Mouse (Mus musculus): ENCODE results near the gene Odf2. TPM values are rescaled to one million over a fixed set of nuclear protein-coding genes. Genes with fewer than 3 reads are reported as not detected.
A peak's percentile ranks its signal among the peaks of the same experiment; 100 is the strongest.

Odf2 gene
- 49.8 and 50.6 TPM in 2 replicates for polyA plus RNA-seq (2012; ENCODE audit: insufficient read depth, insufficient read length, missing spikeins)

DNA sequence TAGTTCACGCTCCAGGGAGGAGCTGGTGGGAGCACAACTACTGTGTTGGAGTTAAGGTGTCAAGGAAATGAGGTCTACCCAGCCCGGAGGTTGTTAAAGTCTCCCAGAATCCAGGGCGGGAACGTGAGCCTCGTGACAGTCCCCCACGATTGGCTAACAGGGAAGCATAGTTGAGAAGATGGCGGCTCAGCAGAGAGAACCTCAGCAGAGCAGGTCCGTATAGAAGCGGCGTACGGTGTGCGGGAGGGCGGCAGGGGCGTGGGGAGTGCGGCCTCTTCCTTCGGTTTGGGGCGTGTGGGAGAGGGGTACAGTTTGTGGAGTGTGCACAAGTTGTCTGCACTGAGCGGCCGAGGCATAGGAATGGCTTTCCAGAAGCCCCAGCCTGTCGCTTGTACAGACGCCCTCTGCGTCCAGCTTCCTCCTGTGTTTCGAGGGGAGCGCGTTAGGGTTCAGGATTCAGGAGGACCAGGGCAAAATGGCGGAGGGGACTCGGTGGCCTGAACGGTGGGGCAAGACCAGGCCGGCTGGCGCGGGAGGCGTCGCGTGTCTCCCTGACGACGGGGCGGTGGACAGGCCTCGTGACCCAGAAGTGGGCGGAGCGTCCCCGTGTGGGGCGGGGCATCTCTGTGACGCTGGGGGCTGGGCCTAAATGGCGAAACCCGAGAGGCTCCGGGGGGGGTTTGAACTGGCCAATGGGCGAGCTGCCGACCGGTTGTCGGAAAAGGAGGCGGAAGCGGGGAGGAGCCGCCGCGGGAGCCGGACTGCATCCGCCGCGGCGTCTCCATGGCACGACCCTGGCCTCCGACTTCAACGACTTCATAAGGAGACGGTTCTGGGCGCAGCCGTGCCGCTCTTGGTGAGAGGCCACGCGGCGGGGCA lies at the start of gene Odf2:
Odf2 (plus strand) TSS at position 156 of the 879 bp plus-strand sequence.
- peaks cover 19% of the 10 kb centered on the region for H3K4me1 ChIP-seq (ENCODE audit: control insufficient read depth, insufficient read depth, low read length)

DNA sequence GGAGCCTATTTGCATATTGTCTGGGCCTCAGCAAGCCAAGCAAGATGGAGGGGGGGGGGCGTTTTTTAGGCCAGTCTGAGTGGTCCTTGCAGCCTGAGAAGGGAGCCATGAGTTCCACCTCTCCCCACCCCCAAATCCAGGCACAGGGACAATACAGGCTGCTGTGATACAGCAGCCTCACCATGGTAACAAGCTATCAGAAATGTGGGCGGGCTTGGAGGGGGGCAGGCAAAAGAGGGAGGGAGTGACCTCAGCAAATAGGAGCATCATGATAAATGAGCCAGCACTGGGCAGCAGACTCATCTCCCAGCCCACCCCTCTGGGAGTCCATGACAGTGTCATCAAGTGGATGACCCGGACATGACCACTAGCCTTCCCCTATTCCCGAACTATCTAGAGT lies 49.6 kb upstream of the Odf2 start:
- H3K27ac ChIP-seq (ENCODE audit: insufficient read depth, low read depth, low read length) = no peak overlapping the region
- TF ChIP-seq CTCF (IDR thresholded peaks at IDR 0.05; ENCODE audit: low read depth, low read length) (no peak), POLR2A (IDR thresholded peaks at IDR 0.05; ENCODE audit: borderline replicate concordance, low read depth, low read length) (no peak)
- no peak overlapping the region for H3K4me3 ChIP-seq (ENCODE audit: insufficient read depth, low read length)
- no peaks in the 10 kb centered on the region for H3K4me1 ChIP-seq (ENCODE audit: control insufficient read depth, insufficient read depth, low read length)

More for the DNA sequence above, at the start of gene Odf2:
- peak within 1 kb of the TSS; percentile 84 for H3K4me3 ChIP-seq (ENCODE audit: insufficient read depth, low read length)
- TF ChIP-seq CTCF (IDR thresholded peaks at IDR 0.05; ENCODE audit: low read depth, low read length) (no peak), POLR2A (IDR thresholded peaks at IDR 0.05; ENCODE audit: borderline replicate concordance, low read depth, low read length) (no peak)
- H3K27ac ChIP-seq (ENCODE audit: insufficient read depth, low read depth, low read length) = peak within 1 kb of the TSS; percentile 72

DNA sequence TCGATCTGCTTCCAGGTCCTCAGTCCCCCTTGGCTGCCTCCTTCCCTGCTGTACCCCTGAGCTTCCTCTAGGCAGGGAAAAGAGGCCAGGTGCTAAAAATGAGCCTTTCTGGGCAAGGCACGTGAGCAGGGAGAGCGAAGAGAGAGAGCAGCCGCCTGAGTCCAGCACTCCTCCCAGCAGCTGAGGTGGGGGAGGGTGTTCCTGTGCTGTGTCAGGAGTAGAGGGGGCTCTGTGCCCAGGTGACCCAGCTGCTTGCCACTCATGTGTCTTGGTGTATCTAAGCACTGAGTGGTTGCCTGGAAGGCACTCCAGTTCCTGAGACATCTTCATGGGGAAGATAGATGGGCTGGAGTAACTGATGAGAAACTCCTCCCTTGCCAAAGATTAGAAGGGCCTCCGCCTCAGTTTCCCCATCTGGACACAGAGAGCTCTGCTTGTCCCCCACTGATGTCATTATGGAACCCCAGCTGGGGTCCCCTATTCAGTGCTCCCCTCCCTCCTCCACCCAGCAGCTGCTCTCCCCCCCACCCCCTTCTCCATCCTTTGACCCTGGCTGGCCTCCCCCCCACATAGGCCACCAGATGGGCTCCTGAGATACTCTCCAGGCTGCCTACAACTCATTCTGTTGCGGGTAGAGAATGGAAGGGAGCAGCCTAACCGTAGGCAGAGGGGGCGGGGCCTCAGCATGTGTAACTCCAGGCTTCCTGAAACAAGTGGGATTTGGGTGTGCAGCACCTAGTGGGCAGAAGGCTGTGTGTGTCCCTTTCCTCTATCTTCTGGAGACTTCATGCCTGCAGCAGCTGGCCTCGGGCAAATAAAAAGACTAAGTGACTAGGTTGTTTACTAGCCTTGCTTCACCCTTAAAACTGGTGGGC lies 45.6 kb upstream of the Odf2 start:
- H3K4me3 ChIP-seq (ENCODE audit: insufficient read depth, low read length) = no peak overlapping the region
- TF ChIP-seq CTCF (IDR thresholded peaks at IDR 0.05; ENCODE audit: low read depth, low read length) (no peak), POLR2A (IDR thresholded peaks at IDR 0.05; ENCODE audit: borderline replicate concordance, low read depth, low read length) (no peak)
- no peak overlapping the region for H3K27ac ChIP-seq (ENCODE audit: insufficient read depth, low read depth, low read length)
- H3K4me1 ChIP-seq (ENCODE audit: control insufficient read depth, insufficient read depth, low read length) = no peaks in the 10 kb centered on the region

DNA sequence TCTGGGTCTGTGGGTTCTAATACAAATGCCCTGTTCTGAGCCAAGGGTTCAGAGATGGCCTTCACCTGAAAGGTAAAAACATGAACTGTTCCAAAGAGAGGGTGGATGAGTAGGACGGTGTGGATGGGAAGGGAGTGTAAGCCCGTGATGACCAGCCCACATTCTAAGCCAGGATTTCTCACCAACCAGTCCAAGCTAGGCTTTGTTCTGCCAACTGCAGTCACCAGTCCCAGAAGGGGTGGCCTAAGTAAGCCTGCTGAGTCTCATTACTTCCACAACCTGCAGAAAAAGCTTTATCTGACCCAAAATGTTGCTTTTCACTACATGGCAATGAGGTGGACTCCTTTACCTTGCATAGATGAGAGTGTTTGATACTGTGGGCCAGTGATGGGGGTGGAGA lies 44.9 kb upstream of the Odf2 start:
- H3K4me1 ChIP-seq (ENCODE audit: control insufficient read depth, insufficient read depth, low read length) = no peaks in the 10 kb centered on the region
- no peak overlapping the region for H3K27ac ChIP-seq (ENCODE audit: insufficient read depth, low read depth, low read length)
- TF ChIP-seq POLR2A (IDR thresholded peaks at IDR 0.05; ENCODE audit: borderline replicate concordance, low read depth, low read length) (no peak), CTCF (IDR thresholded peaks at IDR 0.05; ENCODE audit: low read depth, low read length) (no peak)
- H3K4me3 ChIP-seq (ENCODE audit: insufficient read depth, low read length) = no peak overlapping the region

DNA sequence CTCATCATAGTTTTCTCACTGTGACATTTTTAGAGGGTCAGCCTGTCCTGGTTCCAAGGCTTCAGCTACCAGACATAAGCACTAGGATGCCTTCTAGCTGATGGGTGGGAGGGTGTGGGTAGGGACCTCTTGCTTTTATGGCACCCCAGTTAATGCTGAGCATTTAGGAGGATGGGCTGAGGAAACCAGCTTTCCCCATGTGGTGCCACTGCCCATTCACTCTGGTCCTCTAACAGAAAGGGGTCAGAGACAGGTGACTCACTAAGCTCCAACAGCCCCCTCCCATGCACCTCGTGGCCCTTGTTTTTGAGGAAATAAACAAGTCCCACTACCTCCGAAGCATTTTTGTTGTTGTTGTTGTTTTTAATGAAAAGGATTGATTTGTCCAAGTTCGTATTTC lies 44.4 kb upstream of the Odf2 start:
- H3K27ac ChIP-seq (ENCODE audit: insufficient read depth, low read depth, low read length) = no peak overlapping the region
- no peak for TF ChIP-seq CTCF (IDR thresholded peaks at IDR 0.05; ENCODE audit: low read depth, low read length)
- TF ChIP-seq POLR2A (IDR thresholded peaks at IDR 0.05; ENCODE audit: borderline replicate concordance, low read depth, low read length) = no peak

DNA sequence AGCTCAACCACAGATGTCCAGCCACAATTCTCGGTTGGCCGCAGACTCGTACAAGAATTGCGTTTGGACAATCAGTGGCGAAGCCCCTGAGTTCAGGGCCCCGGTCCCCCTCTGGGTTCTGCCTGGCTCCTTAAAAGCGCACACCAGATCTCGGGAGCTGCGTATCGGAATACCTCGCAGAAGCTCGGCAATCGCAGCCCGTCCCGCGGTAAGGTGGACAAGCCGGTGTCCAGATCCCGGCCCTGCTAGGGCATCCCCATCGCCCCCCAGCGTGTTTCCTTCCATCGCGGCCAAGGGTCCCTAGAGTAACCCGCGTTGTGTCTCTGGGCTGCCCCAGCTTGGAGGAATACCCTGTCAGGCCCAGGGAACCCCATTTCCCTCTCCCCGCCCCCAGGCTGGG lies 43.4 kb upstream of the Odf2 start:
- TF ChIP-seq CTCF (IDR thresholded peaks at IDR 0.05; ENCODE audit: low read depth, low read length) = no peak
- TF ChIP-seq POLR2A (IDR thresholded peaks at IDR 0.05; ENCODE audit: borderline replicate concordance, low read depth, low read length) = no peak
- H3K4me1 ChIP-seq (ENCODE audit: control insufficient read depth, insufficient read depth, low read length) = no peaks in the 10 kb centered on the region

More for the DNA sequence above, 44.4 kb upstream of the Odf2 start:
- H3K4me3 ChIP-seq (ENCODE audit: insufficient read depth, low read length) = no peak overlapping the region
- no peaks in the 10 kb centered on the region for H3K4me1 ChIP-seq (ENCODE audit: control insufficient read depth, insufficient read depth, low read length)

DNA sequence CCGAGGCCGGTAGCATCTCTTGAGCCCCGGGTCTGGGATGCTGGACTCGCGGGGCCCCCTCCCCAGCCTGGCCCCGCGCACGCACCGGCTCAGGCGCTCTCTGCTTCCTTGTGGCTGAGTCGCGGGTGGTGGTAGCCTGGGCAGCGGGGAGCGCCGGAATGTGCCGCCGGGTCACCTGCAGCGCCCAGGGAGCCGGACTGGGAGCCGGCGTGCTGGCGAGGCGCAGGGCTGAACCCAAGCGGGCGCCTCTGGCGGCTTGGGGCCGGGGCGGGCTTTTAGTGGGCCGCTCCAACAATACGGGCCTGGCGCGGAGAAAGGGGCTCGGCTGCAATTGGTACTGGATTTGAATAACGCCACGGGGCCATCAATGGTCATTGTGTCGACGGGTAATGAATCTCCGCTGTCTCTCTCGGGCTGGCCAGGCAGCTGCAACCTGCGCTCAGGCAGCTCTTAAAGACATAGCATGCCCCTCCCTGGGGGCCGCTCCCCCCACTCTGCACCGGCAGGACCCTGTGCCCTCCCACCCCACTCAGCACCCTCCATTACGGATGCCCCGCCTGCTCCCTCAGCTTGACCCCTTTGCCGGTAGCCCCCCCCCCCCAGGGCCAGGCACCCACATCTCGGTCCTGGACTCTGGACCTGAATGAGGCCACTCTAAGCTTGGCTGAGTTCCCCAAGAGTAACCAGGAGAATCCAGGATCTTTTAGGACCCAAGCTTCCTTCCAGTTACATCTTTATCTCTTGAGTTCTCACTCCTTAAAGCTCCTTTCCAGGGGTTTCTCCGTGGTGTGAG lies 42.8 kb upstream of the Odf2 start:
- TF ChIP-seq CTCF (IDR thresholded peaks at IDR 0.05; ENCODE audit: low read depth, low read length) (no peak), POLR2A (IDR thresholded peaks at IDR 0.05; ENCODE audit: borderline replicate concordance, low read depth, low read length) (no peak)
- Histone ChIP-seq H3K4me1 (ENCODE audit: control insufficient read depth, insufficient read depth, low read length) (no peaks in the 10 kb centered on the region), H3K4me3 (ENCODE audit: insufficient read depth, low read length) (no peak overlapping the region), H3K27ac (ENCODE audit: insufficient read depth, low read depth, low read length) (no peak overlapping the region)

More for the DNA sequence above, 43.4 kb upstream of the Odf2 start:
- no peak overlapping the region for H3K4me3 ChIP-seq (ENCODE audit: insufficient read depth, low read length)
- no peak overlapping the region for H3K27ac ChIP-seq (ENCODE audit: insufficient read depth, low read depth, low read length)

DNA sequence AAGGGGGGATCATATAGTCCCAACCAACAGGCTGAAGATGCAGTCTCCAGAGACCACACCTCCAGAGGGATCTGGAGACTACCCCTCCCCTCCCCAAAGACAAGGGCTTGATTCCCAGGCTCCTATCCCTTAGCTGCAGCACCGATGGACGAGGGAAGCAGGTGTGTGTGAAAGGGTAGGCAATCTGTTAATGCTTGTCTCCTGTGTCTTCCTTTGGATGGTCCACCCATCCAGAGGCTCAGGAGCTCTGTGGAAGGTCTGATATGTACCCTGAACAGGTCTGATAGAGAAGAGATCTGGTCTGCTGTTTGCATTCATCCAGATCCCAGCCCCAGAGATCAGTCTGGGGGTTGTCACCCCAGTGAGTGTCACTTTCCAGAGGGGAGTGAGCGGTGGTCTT lies 42.1 kb upstream of the Odf2 start:
- TF ChIP-seq CTCF (IDR thresholded peaks at IDR 0.05; ENCODE audit: low read depth, low read length) = no peak
- TF ChIP-seq POLR2A (IDR thresholded peaks at IDR 0.05; ENCODE audit: borderline replicate concordance, low read depth, low read length) = no peak
- H3K4me3 ChIP-seq (ENCODE audit: insufficient read depth, low read length) = no peak overlapping the region
- no peaks in the 10 kb centered on the region for H3K4me1 ChIP-seq (ENCODE audit: control insufficient read depth, insufficient read depth, low read length)
- H3K27ac ChIP-seq (ENCODE audit: insufficient read depth, low read depth, low read length) = no peak overlapping the region

DNA sequence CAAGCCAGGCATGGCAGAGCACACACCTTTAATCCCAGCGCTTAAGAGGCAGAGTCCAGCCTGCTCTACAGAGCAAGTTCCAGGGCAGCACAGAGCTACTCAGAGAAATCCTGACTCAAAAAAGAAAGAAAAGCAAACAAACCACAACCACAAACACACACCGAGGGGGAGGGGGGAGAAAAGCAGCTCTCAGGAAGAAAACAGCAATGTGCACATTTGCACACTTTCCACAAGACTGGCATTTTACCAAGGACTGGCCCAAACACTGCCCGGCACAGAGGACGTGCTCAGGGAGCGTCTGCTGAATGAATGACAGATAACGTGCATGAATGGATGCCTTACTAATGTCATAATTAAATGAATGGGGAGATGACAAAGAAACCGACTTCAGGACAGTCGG lies 40.0 kb upstream of the Odf2 start:
- Histone ChIP-seq H3K4me3 (ENCODE audit: insufficient read depth, low read length) (no peak overlapping the region), H3K4me1 (ENCODE audit: control insufficient read depth, insufficient read depth, low read length) (no peaks in the 10 kb centered on the region)
- TF ChIP-seq POLR2A (IDR thresholded peaks at IDR 0.05; ENCODE audit: borderline replicate concordance, low read depth, low read length) (no peak), CTCF (IDR thresholded peaks at IDR 0.05; ENCODE audit: low read depth, low read length) (no peak)

More for the DNA sequence above, 40.0 kb upstream of the Odf2 start:
- no peak overlapping the region for H3K27ac ChIP-seq (ENCODE audit: insufficient read depth, low read depth, low read length)

Measured in bone marrow macrophage, adult 2 months (primary cell).